Mouse (Mus musculus) heart, embryonic 10.5 days (tissue): ENCODE results near the gene Dennd1a. TPM values are rescaled to one million over a fixed set of nuclear protein-coding genes. Genes with fewer than 3 reads are reported as not detected.

Experiments
- DNase-seq: peaks from one replicate; pipeline ENCODE4 v3.0.0-alpha.2; 2017; ENCODE audit warnings: low spot score
- H3K27ac ChIP-seq: fragments of 300-500 bp; sonication (generic); 2 replicates; pipeline ENCODE4 v1.5.1; 2016; ENCODE audit warnings: mild to moderate bottlenecking
- H3K27me3 ChIP-seq: fragments of 300-500 bp; sonication (generic); 2 replicates; pipeline ENCODE4 v1.6.1; 2016; ENCODE audit warnings: mild to moderate bottlenecking; ENCODE audit not compliant: poor library complexity, insufficient read depth, severe bottlenecking
- H3K36me3 ChIP-seq: fragments of 300-500 bp; sonication (generic); 2 replicates; pipeline ENCODE4 v1.6.1; 2016; ENCODE audit warnings: mild to moderate bottlenecking, moderate library complexity
- H3K4me1 ChIP-seq: fragments of 300-500 bp; sonication (generic); 2 replicates; pipeline ENCODE4 v1.6.1; 2016; ENCODE audit warnings: mild to moderate bottlenecking
- H3K4me3 ChIP-seq: fragments of 300-500 bp; sonication (generic); 2 replicates; pipeline ENCODE4 v1.5.1; 2016; ENCODE audit warnings: mild to moderate bottlenecking, moderate library complexity
- H3K9me3 ChIP-seq: fragments of 300-500 bp; sonication (generic); 2 replicates; pipeline ENCODE4 v1.6.1; 2016; ENCODE audit warnings: mild to moderate bottlenecking, moderate library complexity
- WGBS: fragments of 180-500 bp; shearing (Covaris S2); methylation state at CpG from one replicate; pipeline ENCODE4 v1.1.7; 2016; 5-methylcytosine and 5-hydroxymethylcytosine counted together
- polyA plus RNA-seq: library from polyadenylated mRNA; unstranded; fragments of >200 nt; fragmentation: Nextera tagmentation; extraction: Ambion mirVana; gene quantifications from 2 replicates; pipeline ENCODE4 v1.2.1, GENCODE M21; 2016

The Dennd1a gene
- polyA plus RNA-seq, 1 experiment from 2014 or later, result 14.8 TPM

- no peaks in the 10 kb centered on the region for H3K36me3 ChIP-seq
- no peaks in the 10 kb centered on the region for H3K27me3 ChIP-seq
- no peak for DNase-seq
- no peaks in the 10 kb centered on the region for H3K9me3 ChIP-seq
- H3K4me1 ChIP-seq, result peaks cover 3% of the 10 kb centered on the region; the same call in 1 of the 2 replicates
- no peak overlapping the region for H3K4me3 ChIP-seq
- H3K27ac ChIP-seq, result no peak overlapping the region
Observed at GRCm38 (mm10) chr2:38144831-38145230, 142.4 kb downstream of the Dennd1a start.

GRCm38 (mm10) chr2:38144067-38144779 is 143.0 kb downstream of the Dennd1a start:
- no peak for DNase-seq
- Histone ChIP-seq H3K4me1 (peaks cover 3% of the 10 kb centered on the region; the same call in 1 of the 2 replicates), H3K4me3 (no peak overlapping the region), H3K36me3 (no peaks in the 10 kb centered on the region), H3K27me3 (no peaks in the 10 kb centered on the region), H3K9me3 (no peaks in the 10 kb centered on the region), H3K27ac (no peak overlapping the region)
- WGBS, result 58% methylated on average over 8 of the region's 8 CpGs

- Histone ChIP-seq H3K27me3 (no peaks in the 10 kb centered on the region), H3K27ac (no peak overlapping the region), H3K4me3 (no peak overlapping the region), H3K4me1 (peaks cover 3% of the 10 kb centered on the region; the same call in 1 of the 2 replicates), H3K9me3 (no peaks in the 10 kb centered on the region), H3K36me3 (no peaks in the 10 kb centered on the region)
- no peak for DNase-seq
- 54% methylated on average over 5 of the region's 5 CpGs for WGBS
Observed at GRCm38 (mm10) chr2:38142905-38143304, 144.3 kb downstream of the Dennd1a start.

- H3K36me3 ChIP-seq, result no peaks in the 10 kb centered on the region
- no peak for DNase-seq
- H3K27ac ChIP-seq, result no peak overlapping the region
- no peak overlapping the region for H3K4me3 ChIP-seq
- no peaks in the 10 kb centered on the region for H3K27me3 ChIP-seq
- H3K9me3 ChIP-seq, result no peaks in the 10 kb centered on the region
- WGBS, result 65% methylated on average over 2 of the region's 2 CpGs
- peaks cover 3% of the 10 kb centered on the region for H3K4me1 ChIP-seq
Observed at GRCm38 (mm10) chr2:38142210-38142609, 145.0 kb downstream of the Dennd1a start.

- no peaks in the 10 kb centered on the region for H3K9me3 ChIP-seq
- WGBS, result 67% methylated on average over 3 of the region's 3 CpGs
- no peaks in the 10 kb centered on the region for H3K27me3 ChIP-seq
- H3K27ac ChIP-seq, result no peak overlapping the region
- peaks cover 9% of the 10 kb centered on the region for H3K4me1 ChIP-seq
- no peak overlapping the region for H3K4me3 ChIP-seq
- H3K36me3 ChIP-seq, result no peaks in the 10 kb centered on the region
- DNase-seq, result no peak
Observed at GRCm38 (mm10) chr2:38139536-38139935, 147.7 kb downstream of the Dennd1a start.

- H3K9me3 ChIP-seq, result no peaks in the 10 kb centered on the region
- no peaks in the 10 kb centered on the region for H3K36me3 ChIP-seq
- no peak for DNase-seq
- H3K27me3 ChIP-seq, result no peaks in the 10 kb centered on the region
- H3K4me1 ChIP-seq, result peaks cover 14% of the 10 kb centered on the region
- H3K4me3 ChIP-seq, result no peak overlapping the region
- no peak overlapping the region for H3K27ac ChIP-seq
- 41% methylated on average over 5 of the region's 5 CpGs for WGBS
Observed at GRCm38 (mm10) chr2:38137086-38137485, 150.1 kb downstream of the Dennd1a start.

GRCm38 (mm10) chr2:38135427-38135826 is 151.8 kb downstream of the Dennd1a start:
- no peaks in the 10 kb centered on the region for H3K36me3 ChIP-seq
- no peak for DNase-seq
- H3K27ac ChIP-seq, result no peak overlapping the region
- 62% methylated on average over 3 of the region's 3 CpGs for WGBS
- no peak overlapping the region for H3K4me3 ChIP-seq
- no peaks in the 10 kb centered on the region for H3K9me3 ChIP-seq
- no peaks in the 10 kb centered on the region for H3K27me3 ChIP-seq
- H3K4me1 ChIP-seq, result peaks cover 14% of the 10 kb centered on the region

GRCm38 (mm10) chr2:38133036-38133825 is 154.0 kb downstream of the Dennd1a start:
- H3K36me3 ChIP-seq, result no peaks in the 10 kb centered on the region
- no peaks in the 10 kb centered on the region for H3K9me3 ChIP-seq
- H3K4me1 ChIP-seq, result peaks cover 14% of the 10 kb centered on the region
- H3K27ac ChIP-seq, result peak overlapping the region; percentile 16; the same call in 1 of the 2 replicates
- H3K4me3 ChIP-seq, result no peak overlapping the region
- no peak for DNase-seq
- H3K27me3 ChIP-seq, result no peaks in the 10 kb centered on the region
- 75% methylated on average over 5 of the region's 5 CpGs for whole genome bisulfite sequencing

- Histone ChIP-seq H3K27me3 (no peaks in the 10 kb centered on the region), H3K27ac (no peak overlapping the region), H3K9me3 (no peaks in the 10 kb centered on the region), H3K36me3 (no peaks in the 10 kb centered on the region), H3K4me3 (no peak overlapping the region), H3K4me1 (peaks cover 14% of the 10 kb centered on the region)
- DNase-seq, result no peak
- WGBS, result 57% methylated on average over 1 of the region's 1 CpGs
Observed at GRCm38 (mm10) chr2:38132233-38132822, 154.9 kb downstream of the Dennd1a start.

GRCm38 (mm10) chr2:38131538-38131937 is 155.7 kb downstream of the Dennd1a start:
- WGBS, result 65% methylated on average over 1 of the region's 1 CpGs

GRCm38 (mm10) chr2:38129961-38130802 is 157.0 kb downstream of the Dennd1a start:
- DNase-seq, result no peak
- H3K9me3 ChIP-seq, result no peaks in the 10 kb centered on the region
- no peak overlapping the region for H3K4me3 ChIP-seq
- no peaks in the 10 kb centered on the region for H3K27me3 ChIP-seq
- no peaks in the 10 kb centered on the region for H3K36me3 ChIP-seq
- WGBS, result 67% methylated on average over 6 of the region's 6 CpGs
- H3K4me1 ChIP-seq, result peaks cover 26% of the 10 kb centered on the region
- H3K27ac ChIP-seq, result no peak overlapping the region

More at GRCm38 (mm10) chr2:38131538-38131937, 155.7 kb downstream of the Dennd1a start:
- Histone ChIP-seq H3K36me3 (no peaks in the 10 kb centered on the region), H3K27me3 (no peaks in the 10 kb centered on the region), H3K9me3 (no peaks in the 10 kb centered on the region), H3K4me1 (peaks cover 16% of the 10 kb centered on the region), H3K4me3 (no peak overlapping the region), H3K27ac (no peak overlapping the region)
- DNase-seq, result no peak

- Histone ChIP-seq H3K9me3 (no peaks in the 10 kb centered on the region), H3K4me1 (peaks cover 18% of the 10 kb centered on the region), H3K27me3 (no peaks in the 10 kb centered on the region), H3K27ac (no peak overlapping the region), H3K4me3 (no peak overlapping the region), H3K36me3 (no peaks in the 10 kb centered on the region)
- DNase-seq, result no peak
- 3% methylated on average over 3 of the region's 3 CpGs for WGBS
Observed at GRCm38 (mm10) chr2:38126383-38126732, 160.8 kb downstream of the Dennd1a start.
